Mouse (Mus musculus) stomach, postnatal 0 days (tissue): ENCODE results near the gene Mov10l1.

ENCODE experiments used
- CTCF ChIP-seq: IDR thresholded peaks from 2 replicates; pipeline ENCODE4 v1.5.1; 2016; ENCODE audit warnings: antibody characterized with exemption, low read depth, mild to moderate bottlenecking, moderate library complexity
- EP300 ChIP-seq: optimal IDR thresholded peaks from 2 replicates; pipeline ENCODE3; 2016; ENCODE audit warnings: antibody characterized with exemption

DNA sequence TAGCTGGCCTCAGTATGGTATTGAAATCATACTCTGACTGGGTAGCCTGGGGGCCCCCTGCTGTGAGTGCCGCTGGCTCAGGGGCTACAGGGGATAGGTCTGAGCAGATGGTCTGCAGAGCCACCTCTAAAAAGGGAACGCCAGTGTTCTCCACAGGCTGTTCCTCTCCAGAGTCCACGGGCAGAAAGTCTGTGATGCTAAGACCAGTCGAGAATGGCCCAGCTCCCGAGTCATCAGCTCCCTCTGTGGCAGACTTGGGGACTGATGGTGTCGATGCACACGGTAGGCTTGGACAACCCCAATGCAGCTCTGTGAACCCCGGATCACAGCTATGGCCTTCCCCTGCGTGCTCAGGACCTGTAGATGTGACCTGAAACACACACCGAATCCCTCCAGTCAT, 121.2 kb downstream of the Mov10l1 start:
- TF ChIP-seq EP300: no peak
- TF ChIP-seq CTCF: no peak
